Mouse (Mus musculus) midbrain, embryonic 12.5 days (tissue): ENCODE results near the gene Cd69. TPM values are rescaled to one million over a fixed set of nuclear protein-coding genes. Genes with fewer than 3 reads are reported as not detected.

Experiments used
- ATAC-seq: fragments of 200-750 bp; cut with Nextera tagmentation; 2 replicates; pipeline ENCODE4 v1.8.0; 2017; ENCODE audit warnings: low read depth, moderate TSS enrichment, moderate library complexity; ENCODE audit not compliant: low FRiP score
- H3K27ac ChIP-seq: fragments of 300-500 bp; sonication (generic); replicated peaks from 2 replicates; pipeline ENCODE4 v1.5.1; 2016; ENCODE audit warnings: mild to moderate bottlenecking
- H3K27me3 ChIP-seq: fragments of 300-500 bp; sonication (generic); 2 replicates; pipeline ENCODE4 v1.6.1; 2016; ENCODE audit warnings: mild to moderate bottlenecking
- H3K36me3 ChIP-seq: fragments of 300-500 bp; sonication (generic); 2 replicates; pipeline ENCODE4 v1.6.1; 2016
- H3K4me1 ChIP-seq: fragments of 300-500 bp; sonication (generic); 2 replicates; pipeline ENCODE4 v1.6.1; 2016
- H3K4me2 ChIP-seq: fragments of 300-500 bp; sonication (generic); replicated peaks from 2 replicates; pipeline ENCODE4 v1.6.1; 2016; ENCODE audit warnings: mild to moderate bottlenecking, moderate library complexity
- H3K4me3 ChIP-seq: fragments of 300-500 bp; sonication (generic); 2 replicates; pipeline ENCODE4 v1.5.1; 2016; ENCODE audit warnings: mild to moderate bottlenecking
- H3K9ac ChIP-seq: fragments of 300-500 bp; sonication (generic); replicated peaks from 2 replicates; pipeline ENCODE4 v1.6.1; 2016; ENCODE audit warnings: mild to moderate bottlenecking, moderate library complexity
- H3K9me3 ChIP-seq: fragments of 300-500 bp; sonication (generic); 2 replicates; pipeline ENCODE4 v1.6.1; 2016; ENCODE audit warnings: mild to moderate bottlenecking
- WGBS: fragments of 180-500 bp; shearing (Covaris S2); methylation state at CpG from one replicate; pipeline ENCODE4 v1.1.7; 2016; 5-methylcytosine and 5-hydroxymethylcytosine counted together
- polyA plus RNA-seq: library from polyadenylated mRNA; unstranded; fragments of >200 nt; fragmentation: Nextera tagmentation; extraction: Ambion mirVana; gene quantifications from 2 replicates; pipeline ENCODE4 v1.2.1, GENCODE M21; 2016

Cd69 gene
- polyA plus RNA-seq, 1 experiment from 2014 or later, result not detected

DNA sequence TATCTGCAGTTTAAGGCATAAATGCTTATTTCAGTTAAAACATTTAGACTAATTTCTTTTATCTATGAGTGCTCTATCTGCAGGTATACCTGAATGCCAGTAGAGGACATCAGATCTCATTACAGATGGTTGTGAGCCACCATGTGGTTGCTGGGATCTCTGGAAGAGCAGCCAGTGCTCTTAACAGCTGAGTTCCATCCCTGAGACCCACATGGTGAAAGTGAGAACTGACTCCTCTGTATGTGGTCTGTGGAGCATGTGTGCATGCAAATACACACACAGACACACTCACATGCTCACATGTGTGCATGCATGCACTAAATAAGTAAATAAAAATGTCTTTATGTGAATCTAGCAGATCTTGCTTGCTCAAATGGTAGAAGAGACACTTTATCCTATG, 29.4 kb downstream of the Cd69 start:
- no peaks in the 10 kb centered on the region for H3K36me3 ChIP-seq
- H3K4me2 ChIP-seq, result no peak overlapping the region
- H3K4me1 ChIP-seq, result no peaks in the 10 kb centered on the region
- H3K27ac ChIP-seq, result no peak overlapping the region
- no peak for ATAC-seq
- no peak overlapping the region for H3K4me3 ChIP-seq
- H3K27me3 ChIP-seq, result no peaks in the 10 kb centered on the region
- no peaks in the 10 kb centered on the region for H3K9me3 ChIP-seq
- H3K9ac ChIP-seq, result no peak overlapping the region

DNA sequence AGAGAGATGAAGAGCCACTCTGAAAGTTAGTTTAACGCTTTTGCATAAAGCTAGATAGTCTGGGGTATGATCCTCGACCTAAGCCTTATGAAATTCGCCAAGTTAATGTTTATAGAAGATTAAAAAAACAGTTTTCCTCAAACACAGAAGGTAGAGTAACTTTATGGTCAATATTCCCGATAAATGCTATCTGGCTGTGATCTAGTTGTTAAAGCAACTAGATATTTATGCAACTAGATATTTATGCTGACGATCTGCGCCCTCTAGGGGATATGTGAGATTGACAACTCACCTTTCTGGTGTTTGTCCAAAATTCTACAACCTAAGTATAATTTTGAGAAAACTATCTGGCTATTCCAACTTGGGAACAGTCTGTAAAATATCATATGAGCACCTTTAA, 33.3 kb downstream of the Cd69 start:
- ATAC-seq, result no peak
- H3K4me2 ChIP-seq, result no peak overlapping the region
- 0 out of 2 replicates have a peak, but pooled peaks cover 3% of the 10 kb centered on the region for H3K4me1 ChIP-seq
- no peak overlapping the region for H3K27ac ChIP-seq
- H3K9ac ChIP-seq, result no peak overlapping the region
- no peaks in the 10 kb centered on the region for H3K9me3 ChIP-seq
- 72% methylated on average over 6 of the region's 6 CpGs for WGBS
- no peaks in the 10 kb centered on the region for H3K36me3 ChIP-seq
- H3K4me3 ChIP-seq, result no peak overlapping the region
- no peaks in the 10 kb centered on the region for H3K27me3 ChIP-seq

DNA sequence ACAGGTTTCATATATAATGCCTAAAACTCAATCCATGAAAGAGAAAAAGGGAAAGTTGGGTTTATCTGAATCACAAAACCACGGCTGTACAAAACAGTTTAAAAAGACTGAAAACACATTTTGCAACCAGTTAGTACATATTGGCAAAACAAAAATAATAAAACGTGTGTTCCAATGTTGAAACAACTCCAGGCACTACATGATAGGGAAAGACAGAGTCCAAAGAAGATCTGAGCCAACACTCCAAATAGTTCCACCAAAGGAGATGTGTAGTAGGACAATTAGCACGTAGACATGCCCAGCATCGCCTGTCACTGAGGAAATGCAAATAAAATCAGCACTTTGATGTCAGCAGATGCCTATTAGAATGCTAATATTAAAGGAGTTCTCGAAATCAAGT, 33.8 kb downstream of the Cd69 start:
- Histone ChIP-seq H3K27ac (no peak overlapping the region), H3K4me3 (no peak overlapping the region), H3K36me3 (no peaks in the 10 kb centered on the region), H3K9me3 (no peaks in the 10 kb centered on the region), H3K9ac (no peak overlapping the region), H3K4me2 (no peak overlapping the region), H3K4me1 (0 out of 2 replicates have a peak, but pooled peaks cover 3% of the 10 kb centered on the region), H3K27me3 (no peaks in the 10 kb centered on the region)
- 68% methylated on average over 5 of the region's 5 CpGs for WGBS
- ATAC-seq, result no peak

DNA sequence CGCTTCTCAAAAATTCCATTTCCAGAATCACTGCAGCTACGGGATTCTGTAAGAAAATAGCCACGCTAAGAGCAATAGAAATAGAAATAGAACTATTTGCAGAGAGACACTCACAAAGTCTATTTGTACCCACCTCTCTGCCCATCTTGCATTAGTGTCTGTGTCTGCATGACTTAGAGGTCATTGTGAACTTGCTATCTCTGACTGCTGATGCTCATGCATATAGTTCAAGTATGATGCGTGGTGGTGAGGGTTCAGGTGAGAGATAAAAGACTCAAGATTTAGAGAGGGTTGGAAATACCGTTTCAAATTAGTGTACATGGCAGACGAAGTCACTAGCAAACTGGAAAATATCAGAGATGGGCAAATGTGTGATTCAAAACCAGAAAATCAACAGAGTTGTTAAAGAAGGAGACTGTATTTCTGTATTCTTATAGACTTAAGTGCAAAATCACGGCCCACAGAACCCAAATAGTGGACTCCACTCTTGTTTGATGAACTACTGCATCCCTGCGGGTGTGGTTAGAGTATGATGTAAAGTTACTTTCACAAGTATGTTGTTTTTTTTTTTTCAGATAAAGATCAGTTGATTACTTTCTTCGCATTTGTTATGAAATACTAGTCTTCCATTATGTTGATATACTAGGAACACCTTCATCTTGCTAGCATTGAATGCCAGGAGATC, 35.5 kb downstream of the Cd69 start:
- Histone ChIP-seq H3K4me1 (0 out of 2 replicates have a peak, but pooled peaks cover 3% of the 10 kb centered on the region), H3K36me3 (no peaks in the 10 kb centered on the region), H3K4me3 (no peak overlapping the region), H3K9me3 (no peaks in the 10 kb centered on the region), H3K27me3 (no peaks in the 10 kb centered on the region), H3K4me2 (no peak overlapping the region), H3K9ac (no peak overlapping the region), H3K27ac (no peak overlapping the region)
- WGBS, result 92% methylated on average over 9 of the region's 9 CpGs
- ATAC-seq, result no peak

DNA sequence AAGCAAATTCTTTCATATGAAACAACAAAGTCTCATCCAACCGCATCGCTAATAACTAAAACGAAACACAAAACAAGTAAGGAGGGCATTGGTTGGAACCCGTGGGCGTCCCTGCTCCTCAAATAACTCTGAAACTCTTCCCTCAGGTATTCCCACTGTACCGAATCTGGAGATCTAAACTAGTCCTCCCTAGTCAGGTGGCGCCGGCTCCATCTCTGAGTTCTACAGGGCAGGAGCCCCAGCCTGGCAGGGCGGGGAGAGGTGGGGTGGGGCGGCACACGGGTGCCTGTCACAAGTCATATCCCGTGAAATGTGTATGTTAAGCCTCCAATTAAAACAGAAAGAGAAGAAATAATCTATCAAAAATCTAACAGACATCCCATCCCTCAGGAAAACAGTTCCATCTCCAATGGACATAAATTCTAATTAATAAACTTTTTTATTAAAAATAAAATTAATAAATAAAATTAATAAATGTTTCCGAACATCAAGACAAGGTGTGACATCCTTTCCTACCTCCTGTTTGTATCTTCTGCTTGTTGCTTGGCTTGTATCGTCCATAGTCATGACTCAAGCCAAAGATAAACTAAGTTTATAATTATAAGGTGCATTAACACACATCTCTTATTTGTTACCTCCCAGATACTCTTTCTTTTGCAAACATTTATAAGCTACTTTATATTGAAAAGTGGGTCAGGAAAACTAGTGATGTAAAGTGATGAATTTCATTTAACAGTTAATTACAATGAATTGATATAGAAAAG, 36.8 kb downstream of the Cd69 start:
- 0 out of 2 replicates have a peak, but pooled peaks cover 3% of the 10 kb centered on the region for H3K4me1 ChIP-seq
- WGBS, result 14% methylated on average over 14 of the region's 14 CpGs
- H3K4me2 ChIP-seq, result peak overlapping the region; percentile 55
- H3K27ac ChIP-seq, result no peak overlapping the region
- no peaks in the 10 kb centered on the region for H3K9me3 ChIP-seq
- peak overlapping the region; percentile 41 for H3K4me3 ChIP-seq
- H3K9ac ChIP-seq, result 0 out of 2 replicates have a peak overlapping the region, but pooled peaks have one; percentile 46
- H3K36me3 ChIP-seq, result no peaks in the 10 kb centered on the region
- ATAC-seq, result peak; percentile 84
- no peaks in the 10 kb centered on the region for H3K27me3 ChIP-seq

DNA sequence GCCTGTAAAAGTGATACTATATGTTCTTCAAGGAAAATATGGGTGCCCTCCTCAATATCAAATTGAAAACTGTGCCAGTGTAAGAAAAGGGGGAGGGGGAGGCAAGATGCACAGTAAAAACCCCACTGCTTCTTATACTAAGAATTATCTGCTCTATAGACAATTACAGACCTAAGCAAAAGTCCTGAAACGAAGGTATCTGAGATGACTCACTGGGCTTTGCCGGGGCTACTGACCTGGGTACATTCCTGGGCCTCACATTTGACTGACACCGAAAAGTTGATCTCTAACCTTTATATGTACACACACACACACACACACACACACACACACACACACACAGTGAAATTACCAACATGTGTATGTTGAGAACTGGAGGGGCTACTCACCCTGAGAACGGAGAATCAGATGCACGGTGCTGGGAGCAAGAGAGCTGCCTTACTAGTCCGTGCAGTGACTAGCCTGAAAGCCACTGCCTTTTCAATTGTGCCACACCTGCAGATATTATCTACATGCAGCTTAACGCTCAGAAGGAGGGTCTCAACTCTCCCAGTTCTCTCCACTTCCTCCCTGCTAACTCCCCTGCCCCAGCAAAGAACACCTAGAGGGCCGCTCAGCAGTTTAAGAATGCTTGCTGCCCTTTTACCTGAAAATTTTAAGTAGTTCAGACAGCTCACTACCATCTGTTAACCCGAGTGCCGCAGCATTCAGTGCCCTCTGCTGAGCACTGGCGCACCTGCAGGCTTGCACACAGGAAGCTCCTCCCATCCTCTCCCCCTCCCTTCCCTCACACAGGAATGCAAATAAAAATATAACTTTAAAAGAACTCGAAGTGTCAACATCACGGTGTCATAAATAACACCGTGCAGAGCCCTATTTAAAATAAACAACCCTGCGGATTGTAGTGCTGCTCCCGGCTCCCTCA, 37.6 kb downstream of the Cd69 start:
- Histone ChIP-seq H3K4me1 (0 out of 2 replicates have a peak, but pooled peaks cover 3% of the 10 kb centered on the region), H3K27me3 (no peaks in the 10 kb centered on the region), H3K36me3 (no peaks in the 10 kb centered on the region), H3K9me3 (no peaks in the 10 kb centered on the region), H3K4me3 (peak overlapping the region; percentile 41), H3K9ac (0 out of 2 replicates have a peak overlapping the region, but pooled peaks have one; percentile 46), H3K4me2 (peak overlapping the region; percentile 55), H3K27ac (no peak overlapping the region)
- peak; percentile 95 for ATAC-seq
- 20% methylated on average over 16 of the region's 16 CpGs for WGBS

DNA sequence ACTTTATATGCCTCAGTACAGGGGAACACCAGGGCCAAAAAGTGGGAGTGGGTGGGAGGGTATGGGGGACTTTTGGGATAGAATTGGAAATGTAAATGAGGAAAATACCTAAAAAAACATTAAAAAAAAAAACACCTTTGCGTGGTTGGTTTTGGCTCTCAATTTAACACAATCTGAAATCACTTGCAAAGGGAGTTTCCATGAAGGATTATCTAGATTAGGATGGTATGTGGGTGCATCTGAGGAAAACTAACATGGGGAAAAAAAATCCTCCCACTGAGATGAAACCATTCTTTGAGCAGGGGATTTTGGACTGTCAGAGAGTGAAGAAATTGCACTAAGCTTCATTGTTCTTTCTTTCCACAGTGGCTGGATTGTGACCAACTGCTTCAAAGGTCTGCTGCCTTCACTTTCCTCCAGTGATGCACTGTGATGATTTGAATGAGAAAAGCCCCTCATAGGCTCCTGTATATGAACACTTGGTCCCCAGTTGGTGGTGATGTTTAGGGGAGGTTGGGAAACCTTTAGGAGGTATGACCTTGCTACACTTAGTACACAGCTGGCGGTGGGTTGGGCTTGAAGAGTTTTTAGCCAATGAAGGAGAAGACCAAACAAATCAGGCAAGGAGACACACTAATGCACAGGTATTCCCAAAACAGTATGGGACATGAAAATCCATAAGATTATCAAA, 38.4 kb downstream of the Cd69 start:
- no peak overlapping the region for H3K4me3 ChIP-seq
- H3K4me2 ChIP-seq, result no peak overlapping the region
- H3K36me3 ChIP-seq, result no peaks in the 10 kb centered on the region
- no peak for ATAC-seq
- no peaks in the 10 kb centered on the region for H3K9me3 ChIP-seq
- 0 out of 2 replicates have a peak overlapping the region, but pooled peaks have one; percentile 15 for H3K27ac ChIP-seq
- no peaks in the 10 kb centered on the region for H3K27me3 ChIP-seq
- 0 out of 2 replicates have a peak, but pooled peaks cover 3% of the 10 kb centered on the region for H3K4me1 ChIP-seq
- H3K9ac ChIP-seq, result no peak overlapping the region
- WGBS, result 81% methylated on average over 2 of the region's 2 CpGs

DNA sequence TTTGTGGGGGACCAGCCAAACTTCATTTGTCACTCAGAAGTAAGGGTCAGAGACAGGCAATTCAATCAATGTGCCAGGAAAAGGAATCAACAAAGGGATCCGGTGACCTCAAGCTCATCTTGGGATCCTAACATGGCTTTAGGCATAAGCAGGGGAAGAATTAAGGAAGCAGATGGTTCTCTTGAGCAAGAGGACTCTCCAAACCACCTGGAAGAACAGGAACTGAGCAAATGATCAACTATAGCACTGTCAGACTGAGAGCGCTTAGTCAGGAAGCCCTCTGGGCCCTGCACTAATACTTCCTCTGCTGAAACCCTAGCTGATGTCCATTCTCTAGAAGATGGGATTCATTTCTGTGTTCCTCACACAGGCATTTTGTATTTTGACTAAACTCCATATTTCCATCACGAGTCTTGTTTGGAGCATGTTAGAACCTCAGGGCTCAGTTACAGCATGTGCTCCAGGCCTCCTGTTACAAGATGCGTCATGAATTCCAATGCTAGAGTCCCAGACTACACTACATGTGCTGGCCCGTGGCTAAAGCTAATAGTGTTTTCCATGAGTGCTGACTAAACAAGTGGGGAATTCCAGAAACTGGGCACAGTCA, 39.3 kb downstream of the Cd69 start:
- no peak overlapping the region for H3K27ac ChIP-seq
- no peak for ATAC-seq
- 0 out of 2 replicates have a peak, but pooled peaks cover 3% of the 10 kb centered on the region for H3K4me1 ChIP-seq
- no peaks in the 10 kb centered on the region for H3K27me3 ChIP-seq
- H3K9me3 ChIP-seq, result no peaks in the 10 kb centered on the region
- no peak overlapping the region for H3K4me3 ChIP-seq
- no peaks in the 10 kb centered on the region for H3K36me3 ChIP-seq
- WGBS, result 85% methylated on average over 5 of the region's 5 CpGs
- H3K9ac ChIP-seq, result no peak overlapping the region
- H3K4me2 ChIP-seq, result no peak overlapping the region

DNA sequence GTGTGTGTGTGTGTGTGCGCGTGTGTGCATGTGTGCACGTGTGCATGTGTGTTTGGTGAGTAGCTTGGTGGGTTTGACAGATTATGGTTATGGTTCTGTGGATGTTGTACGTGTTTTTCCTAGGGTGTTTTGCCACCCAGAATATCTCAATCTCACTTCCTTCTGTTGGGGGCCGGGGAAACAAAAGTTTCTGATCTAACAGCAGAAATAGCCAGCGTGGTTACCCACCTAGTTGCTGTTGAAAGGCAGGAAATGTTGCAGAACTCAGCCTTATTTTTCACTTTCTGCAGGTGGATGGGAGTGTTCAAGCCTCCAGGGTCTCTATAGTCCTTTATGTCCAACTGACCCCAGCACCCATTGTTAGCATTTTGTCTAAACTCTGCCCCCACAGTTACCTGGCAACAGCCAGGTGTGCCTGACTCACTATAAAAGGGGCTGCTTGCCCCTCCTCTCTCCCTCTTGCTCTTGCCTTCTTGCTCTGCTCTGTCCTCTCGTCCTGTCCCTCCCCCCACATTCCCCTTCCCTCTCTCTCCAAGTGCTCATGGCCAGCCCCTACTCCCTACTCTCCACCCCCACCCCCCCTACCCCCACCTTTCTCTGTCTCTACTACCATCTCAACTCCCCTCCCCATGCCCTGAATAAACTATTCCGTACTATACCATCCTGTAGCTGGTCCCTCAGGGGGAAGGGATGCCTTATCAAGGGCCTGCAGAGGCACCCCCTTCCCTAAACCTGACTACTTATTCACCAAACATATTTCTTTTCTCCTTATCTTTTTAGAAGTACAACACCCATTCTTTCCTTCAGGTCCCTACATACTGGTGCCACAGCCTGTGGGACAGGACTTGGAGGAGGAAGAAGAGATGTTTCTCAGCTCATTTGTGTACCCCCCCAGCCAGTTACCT, 40.5 kb downstream of the Cd69 start:
- Histone ChIP-seq H3K36me3 (no peaks in the 10 kb centered on the region), H3K9me3 (no peaks in the 10 kb centered on the region), H3K4me1 (0 out of 2 replicates have a peak, but pooled peaks cover 3% of the 10 kb centered on the region), H3K4me2 (no peak overlapping the region), H3K4me3 (no peak overlapping the region), H3K27me3 (no peaks in the 10 kb centered on the region), H3K9ac (no peak overlapping the region), H3K27ac (no peak overlapping the region)
- ATAC-seq, result no peak
- WGBS, result 86% methylated on average over 8 of the region's 8 CpGs

DNA sequence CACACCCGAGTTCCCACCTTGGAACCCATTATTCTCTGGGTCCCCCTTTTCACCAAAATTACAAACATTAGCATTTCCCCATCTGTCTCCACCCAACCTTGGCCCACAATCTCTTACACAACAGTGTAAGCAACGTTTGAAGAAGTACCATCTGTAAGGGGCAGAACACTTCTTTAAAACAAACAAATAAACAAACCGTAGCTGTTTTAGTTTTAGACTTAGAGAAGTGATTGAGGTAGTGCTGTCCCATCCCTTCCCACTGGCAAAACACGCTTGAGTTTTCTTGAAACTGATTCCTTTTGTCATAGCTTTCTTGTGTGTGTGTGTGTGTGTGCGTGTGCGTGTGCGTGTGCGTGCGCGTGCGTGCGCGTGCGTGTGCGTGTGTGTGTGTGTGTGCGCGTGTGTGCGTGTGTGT, 41.3 kb downstream of the Cd69 start:
- Histone ChIP-seq H3K4me3 (no peak overlapping the region), H3K4me1 (0 out of 2 replicates have a peak, but pooled peaks cover 3% of the 10 kb centered on the region), H3K27me3 (no peaks in the 10 kb centered on the region), H3K9me3 (no peaks in the 10 kb centered on the region), H3K36me3 (no peaks in the 10 kb centered on the region), H3K27ac (no peak overlapping the region), H3K9ac (no peak overlapping the region), H3K4me2 (no peak overlapping the region)
- WGBS, result 88% methylated on average over 18 of the region's 18 CpGs
- ATAC-seq, result no peak
